Mouse (Mus musculus) right cerebral cortex, postnatal 4 days (tissue): ENCODE measurements around the gene Mob3b.

Experiments used
- DNase-seq: peaks from one replicate; pipeline ENCODE4 v3.0.0-alpha.2; 2022

The Mob3b gene

DNA sequence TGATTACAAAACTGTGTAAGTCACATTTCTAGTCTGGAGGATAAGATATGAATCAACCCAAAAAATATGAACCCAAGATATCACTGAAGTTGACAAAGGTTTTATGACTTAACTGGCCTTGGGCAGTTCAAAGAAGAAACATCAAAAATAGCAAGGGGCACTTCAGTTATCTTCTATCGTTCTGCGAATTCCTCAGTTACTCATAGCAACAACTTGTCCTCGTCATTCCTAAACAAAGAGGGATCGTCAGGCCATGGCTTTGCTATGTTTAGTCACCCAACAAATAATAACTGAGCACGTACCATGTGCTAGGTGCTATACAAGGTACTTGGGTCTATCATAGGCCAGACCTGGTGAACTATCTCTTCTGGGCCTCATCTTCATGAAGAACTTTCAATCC, 10.7 kb downstream of the Mob3b start:
- DNase-seq: no peak

DNA sequence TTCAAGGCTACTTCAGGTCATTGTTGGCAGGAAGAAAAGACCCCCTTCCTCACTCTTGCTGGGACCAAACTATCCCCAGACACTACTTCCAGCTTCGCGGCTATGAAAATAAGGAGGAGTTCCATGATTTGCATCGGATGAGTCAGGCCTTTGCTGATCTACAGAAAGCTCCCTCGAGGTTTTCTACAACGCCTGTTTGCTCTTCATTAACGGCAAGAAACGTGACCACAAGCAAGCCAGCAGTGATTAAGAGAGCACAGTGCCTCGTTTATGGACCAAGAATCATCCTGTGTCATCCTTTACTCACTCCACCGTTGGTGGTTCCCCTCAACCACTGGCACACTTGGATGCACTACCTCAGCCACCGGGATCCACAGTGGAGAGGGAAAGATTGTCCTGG, 11.6 kb downstream of the Mob3b start:
- no peak for DNase-seq

GRCm38 (mm10) chr4:35143472-35144102, 13.7 kb downstream of the Mob3b start:
- DNase-seq: no peak

- DNase-seq: no peak
These were observed 17.0 kb downstream of the Mob3b start for GRCm38 (mm10) chr4:35140317-35140716.

DNA sequence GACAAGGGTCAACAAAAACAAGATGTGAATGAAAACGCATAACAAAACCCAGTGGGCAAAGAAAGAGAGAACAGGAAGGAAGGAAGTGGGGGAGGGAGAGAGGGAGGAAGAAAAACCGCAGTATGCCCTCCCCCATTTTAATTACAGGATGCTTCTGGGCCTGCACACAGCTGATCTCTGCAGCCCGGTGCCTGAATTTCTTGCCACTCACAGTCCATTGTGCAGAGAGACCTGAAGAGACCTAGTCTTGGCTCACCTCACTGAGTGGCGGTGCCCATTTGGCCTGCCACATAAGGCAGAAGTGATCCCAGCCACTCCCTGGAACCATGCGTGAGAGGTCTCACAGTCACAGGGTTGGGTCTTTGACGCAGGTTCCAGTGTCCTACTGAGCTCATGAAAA, 19.2 kb downstream of the Mob3b start:
- no peak for DNase-seq

DNA sequence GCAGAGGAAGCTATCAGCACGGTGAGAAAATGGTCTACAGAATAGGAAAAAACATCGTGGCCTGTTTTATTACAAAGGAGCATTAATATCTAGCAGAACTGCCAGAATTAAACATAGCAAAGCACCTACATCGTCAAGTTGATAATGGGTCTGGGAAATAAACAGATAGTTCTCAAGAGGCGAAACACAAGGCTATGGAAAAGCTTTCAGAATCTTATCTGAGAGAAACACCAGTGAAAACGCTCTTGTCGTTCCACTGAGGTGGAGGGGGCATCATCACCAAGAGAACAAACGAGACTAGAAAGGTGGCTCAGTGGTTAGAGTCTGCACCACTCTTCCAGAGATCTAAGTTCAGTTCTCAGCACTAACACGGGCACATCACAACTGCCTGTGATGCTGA, 20.3 kb downstream of the Mob3b start:
- no peak for DNase-seq

DNA sequence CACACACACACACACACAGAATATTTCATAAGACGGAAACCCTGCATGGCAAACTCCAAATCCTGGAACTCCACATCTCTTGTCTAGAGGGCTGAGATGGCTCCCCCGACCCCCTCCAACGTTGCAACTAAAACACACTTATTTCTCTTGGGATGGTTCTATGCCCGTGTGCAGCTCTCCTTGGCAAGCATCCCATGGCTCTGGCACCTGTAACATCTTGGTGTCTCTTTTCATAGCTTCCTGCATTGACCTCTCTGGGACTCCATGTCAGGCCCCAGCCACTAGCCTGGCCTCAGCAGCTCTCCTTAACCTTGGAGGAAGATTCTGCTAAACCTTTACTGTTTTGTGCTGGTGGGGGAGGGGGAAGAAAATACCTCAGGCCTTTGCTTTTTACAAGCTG, 21.5 kb downstream of the Mob3b start:
- DNase-seq: no peak

DNA sequence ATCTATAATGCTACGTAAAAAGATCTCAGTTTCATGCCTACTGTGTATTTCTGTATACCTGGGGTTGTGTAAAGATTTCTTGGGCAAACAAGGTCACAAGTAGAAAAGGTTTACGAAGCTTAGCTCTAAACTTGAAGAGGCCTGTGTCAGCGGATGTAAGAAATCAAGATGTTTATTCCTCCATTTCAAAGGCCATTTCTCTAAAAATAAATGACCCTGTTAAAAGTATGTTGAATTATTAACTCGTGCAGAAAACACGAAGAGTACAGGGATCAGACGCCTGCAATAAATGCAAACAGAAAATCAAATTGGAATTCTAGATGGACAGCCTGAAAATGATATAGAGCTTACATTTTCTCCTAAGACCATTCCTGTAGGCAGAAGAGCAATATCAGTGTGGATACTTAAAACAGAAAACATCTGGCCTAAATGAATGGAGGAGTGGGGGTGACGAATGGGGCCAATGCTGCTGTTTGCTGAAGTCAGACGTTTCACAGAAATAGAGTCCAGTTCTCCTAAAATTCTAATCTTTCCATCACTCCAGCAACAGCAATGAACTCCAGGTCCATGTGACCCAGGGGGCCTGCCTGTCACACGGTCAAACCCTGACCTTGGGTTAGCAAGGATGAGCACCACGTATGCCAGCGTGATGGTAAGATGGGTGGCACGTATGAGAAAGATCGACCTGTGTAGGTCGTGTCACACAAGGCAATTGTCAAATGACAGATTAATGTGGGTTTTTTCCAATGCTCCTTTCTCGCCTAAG, 22.3 kb downstream of the Mob3b start:
- DNase-seq: no peak

DNA sequence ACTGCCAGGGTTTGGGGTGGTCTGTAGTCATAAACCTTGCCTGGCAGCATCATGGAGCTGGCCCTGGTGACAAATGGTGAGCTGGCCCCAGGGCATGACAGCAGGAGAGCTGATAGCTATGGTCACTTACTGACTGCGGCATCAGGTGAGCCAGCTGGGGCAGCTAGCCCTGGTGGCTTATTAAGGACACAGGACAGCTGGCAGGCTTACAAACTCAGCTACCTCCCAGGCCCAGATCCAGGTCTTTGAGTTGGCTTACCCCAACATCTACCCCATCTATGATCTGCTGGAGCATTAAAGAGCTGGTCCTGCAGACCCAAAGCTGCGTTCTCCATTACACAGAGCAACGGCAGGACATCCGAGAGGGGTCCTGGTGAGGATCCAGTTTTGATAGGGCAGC, 23.9 kb downstream of the Mob3b start:
- DNase-seq: no peak

DNA sequence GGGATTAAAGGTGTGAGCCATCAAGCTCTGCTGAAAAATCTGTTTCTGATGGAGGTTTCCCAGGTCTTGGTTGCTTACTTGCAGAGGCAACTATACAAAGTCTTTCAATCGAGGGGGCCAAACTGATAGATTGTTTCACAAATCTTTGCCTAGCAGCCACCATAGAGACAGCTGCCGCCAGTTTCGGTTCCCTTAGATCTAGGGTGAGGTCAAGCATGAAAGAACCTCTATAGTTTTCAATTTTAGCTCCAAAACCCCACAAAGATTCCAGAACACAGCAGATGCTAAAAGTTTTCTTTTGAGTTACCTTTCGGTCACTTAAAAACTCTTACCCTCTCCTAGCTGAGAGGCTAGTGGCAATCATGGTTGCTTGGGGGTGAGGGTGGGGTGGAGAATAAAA, 25.7 kb downstream of the Mob3b start:
- no peak for DNase-seq

DNA sequence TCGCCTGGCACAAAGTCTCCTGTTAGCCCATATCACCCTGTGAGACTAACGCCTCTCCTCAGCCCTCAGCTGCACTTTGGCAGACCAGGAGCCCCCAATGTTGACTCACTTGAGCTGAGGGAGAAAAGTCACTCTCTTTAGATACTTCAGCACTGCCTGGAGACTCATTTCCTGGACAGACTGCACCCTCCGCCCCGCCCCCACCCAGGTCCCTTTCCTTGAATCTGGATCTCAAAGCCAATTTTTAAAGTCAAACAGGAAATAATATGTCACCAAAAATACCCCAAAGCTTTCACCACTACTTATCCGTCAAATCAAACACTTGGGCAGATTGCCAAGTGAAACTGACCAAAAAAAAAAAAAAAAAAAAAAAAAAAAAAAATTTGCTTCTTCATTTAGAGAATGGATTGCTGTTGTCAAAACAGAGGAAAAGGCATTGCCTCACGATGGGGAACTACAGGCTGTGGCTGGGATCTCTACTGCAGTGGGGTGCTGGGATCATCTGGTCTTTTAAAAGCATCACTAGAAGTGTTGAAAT, 26.8 kb downstream of the Mob3b start:
- DNase-seq: no peak

GRCm38 (mm10) chr4:35127759-35128158, 29.5 kb downstream of the Mob3b start:
- DNase-seq: no peak

GRCm38 (mm10) chr4:35126776-35127175, 30.5 kb downstream of the Mob3b start:
- DNase-seq: no peak

DNA sequence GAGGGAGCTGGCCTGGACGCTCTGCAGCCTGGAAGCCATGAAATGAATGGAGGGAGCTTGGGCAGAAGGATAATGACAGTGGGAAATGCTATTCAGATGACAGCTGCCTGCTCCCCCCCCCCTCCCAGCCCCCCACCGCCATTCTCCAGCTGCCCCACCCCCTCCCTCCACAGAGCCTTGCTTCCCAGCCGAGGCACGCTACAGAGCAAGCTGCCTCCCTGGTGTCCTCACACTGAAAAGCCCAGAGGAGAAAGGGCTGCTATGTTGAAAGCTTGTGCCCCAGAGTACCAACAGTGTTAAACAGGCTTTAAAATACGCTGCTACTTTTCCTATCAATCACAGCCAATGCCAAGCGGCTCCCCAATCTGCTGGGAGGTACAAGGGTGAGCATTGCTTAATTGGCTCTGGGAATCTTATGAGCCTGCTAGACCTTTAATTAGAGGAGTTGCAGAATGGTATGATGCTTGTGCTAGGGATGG, 31.9 kb downstream of the Mob3b start:
- DNase-seq: peak; percentile 13

DNA sequence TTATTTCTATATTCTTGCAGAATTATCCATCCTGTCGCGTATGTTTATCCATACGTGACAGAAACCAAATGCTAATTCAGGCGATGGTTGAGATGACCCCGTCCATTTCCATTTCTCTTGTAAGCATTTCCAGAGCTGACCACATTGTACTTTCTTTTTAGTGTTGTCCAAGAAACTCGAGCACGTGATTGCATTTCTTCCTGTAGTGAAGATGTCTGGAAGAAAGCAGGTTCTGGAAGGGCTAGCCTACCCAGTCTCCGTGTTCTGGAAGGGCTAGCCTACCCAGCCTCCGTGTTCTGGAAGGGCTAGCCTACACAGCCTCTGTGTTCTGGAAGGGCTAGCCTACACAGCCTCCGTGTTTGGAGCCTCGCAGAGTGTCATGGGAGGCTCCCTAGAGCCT, 33.3 kb downstream of the Mob3b start:
- DNase-seq: no peak

DNA sequence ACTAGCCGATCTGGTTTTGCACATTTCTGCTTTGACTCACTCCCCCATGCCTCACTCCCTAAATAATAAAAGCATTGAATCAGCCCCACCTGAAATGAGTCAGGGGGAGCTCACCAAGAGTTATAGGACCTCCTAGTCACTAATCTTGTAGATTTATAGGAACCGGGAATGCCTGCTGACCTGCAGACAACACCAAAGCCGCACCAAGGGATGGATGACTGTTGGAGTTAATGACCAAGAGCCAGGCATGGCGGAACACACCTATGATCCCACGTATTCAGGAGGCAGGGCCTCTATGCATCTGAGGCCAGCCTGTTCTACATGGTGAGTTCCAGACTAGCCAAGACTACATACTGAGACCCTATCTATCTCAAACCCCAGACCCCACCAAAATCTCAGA, 34.2 kb downstream of the Mob3b start:
- DNase-seq: no peak

DNA sequence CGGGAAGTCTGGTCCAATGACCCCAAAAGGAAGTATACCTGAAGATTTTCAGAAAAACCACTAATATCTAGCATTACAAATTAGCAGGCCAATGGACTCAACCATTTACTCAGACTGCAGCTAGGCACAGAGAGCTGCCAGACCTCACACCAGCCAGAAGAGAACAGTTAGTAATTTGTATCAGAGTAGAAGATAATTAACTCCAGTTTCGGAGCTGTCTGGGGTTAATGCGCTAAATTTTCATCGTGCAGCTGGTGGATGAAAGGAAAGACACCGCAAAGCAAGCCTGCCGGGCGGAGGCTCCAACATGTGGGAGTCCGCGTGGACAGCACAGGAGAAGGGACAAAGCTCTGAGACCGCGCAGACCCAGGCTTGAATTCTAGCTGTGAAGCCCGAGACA, 36.2 kb downstream of the Mob3b start:
- DNase-seq: no peak

GRCm38 (mm10) chr4:35120575-35120974, 36.7 kb downstream of the Mob3b start:
- DNase-seq: no peak

- DNase-seq: no peak
These were observed 37.1 kb downstream of the Mob3b start for GRCm38 (mm10) chr4:35120159-35120558.

DNA sequence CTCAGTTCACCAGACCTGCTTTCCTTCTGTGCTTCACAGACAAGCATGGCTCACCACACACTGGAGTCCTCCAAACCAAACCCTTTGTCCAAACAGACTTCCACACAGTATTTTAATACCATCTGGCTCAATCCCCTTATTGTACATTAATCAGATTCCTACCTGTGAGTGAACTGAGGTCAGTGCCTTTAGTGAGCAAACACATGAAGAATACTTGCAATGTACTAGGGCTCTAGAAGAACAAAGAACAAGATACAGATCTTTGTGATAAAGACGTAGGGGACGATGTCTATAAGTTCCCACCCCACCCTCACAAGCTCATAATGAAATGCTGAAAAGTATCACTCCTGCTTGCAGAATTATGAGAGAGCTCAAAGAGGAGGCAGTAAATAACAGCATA, 38.4 kb downstream of the Mob3b start:
- DNase-seq: no peak

GRCm38 (mm10) chr4:35117144-35117543, 40.1 kb downstream of the Mob3b start:
- DNase-seq: no peak

- DNase-seq: no peak
These were observed 41.4 kb downstream of the Mob3b start for GRCm38 (mm10) chr4:35115933-35116332.

DNA sequence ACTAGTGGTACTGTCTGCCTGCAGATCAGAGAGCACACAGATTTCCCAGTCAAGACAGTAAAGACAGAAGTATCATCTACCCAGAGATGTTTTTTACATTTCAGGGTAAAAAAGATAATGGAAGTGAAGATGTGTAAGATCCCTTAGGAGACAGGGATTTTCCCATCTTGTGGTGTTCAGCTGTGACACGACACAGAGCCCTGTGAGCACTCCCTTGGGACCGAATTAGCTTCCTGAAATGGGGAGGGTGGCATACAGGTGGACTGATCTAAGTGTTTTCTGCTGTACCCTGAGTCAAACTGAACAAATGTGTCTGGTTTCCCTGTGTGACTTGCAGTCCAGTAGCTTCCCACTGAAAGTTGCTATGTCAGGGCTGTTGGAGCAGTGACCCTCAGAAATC, 42.3 kb downstream of the Mob3b start:
- no peak for DNase-seq

- DNase-seq: no peak
These were observed 43.6 kb downstream of the Mob3b start for GRCm38 (mm10) chr4:35113516-35114248.
